Mouse (Mus musculus) NIH3T3 (cell line): ENCODE measurements around the gene Rassf4.

Experiments
- DNase-seq: peaks from one replicate; pipeline ENCODE4 v3.0.0-alpha.2; 2012; ENCODE audit warnings: low read depth

Gene Rassf4

DNA sequence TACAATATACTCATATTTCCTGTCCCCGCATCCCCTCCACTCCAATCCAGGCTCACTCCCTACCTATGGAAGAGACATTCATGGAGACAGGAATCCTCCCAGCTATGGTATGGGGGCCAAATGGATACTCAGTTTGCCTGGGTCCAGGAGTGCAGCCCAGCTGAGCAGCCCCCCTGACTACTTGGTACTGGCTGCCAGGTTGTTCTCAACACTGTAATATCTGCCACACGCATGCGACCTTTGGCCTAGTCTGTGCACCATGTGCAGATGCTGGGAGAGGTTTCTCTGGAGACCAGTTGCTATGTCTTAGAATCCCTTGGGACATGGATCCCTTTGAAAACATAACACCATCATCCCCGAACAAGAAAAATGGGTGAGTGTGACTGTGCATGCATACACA lies 2.0 kb downstream of the Rassf4 start:
- DNase-seq = no peak

DNA sequence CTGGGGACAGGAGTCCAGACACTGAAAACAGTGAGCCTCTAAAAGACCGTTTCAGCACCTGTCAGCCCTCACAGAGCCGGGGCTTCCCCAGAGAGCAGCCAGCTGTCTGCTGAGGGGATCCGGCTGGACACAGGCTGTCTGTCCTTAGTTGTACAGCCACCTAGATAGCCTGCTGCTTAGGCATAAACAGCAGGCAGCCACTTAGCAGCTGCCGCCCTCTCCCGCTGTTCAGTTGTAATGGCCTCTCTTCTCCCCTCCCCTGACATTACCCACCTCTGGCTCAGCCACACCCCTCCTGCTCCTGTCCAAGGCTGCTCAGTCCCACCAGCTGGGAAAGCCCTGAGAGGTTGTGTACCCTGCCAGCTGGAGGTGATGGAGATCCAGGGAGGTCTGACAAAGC lies 2.7 kb downstream of the Rassf4 start:
- DNase-seq = no peak

DNA sequence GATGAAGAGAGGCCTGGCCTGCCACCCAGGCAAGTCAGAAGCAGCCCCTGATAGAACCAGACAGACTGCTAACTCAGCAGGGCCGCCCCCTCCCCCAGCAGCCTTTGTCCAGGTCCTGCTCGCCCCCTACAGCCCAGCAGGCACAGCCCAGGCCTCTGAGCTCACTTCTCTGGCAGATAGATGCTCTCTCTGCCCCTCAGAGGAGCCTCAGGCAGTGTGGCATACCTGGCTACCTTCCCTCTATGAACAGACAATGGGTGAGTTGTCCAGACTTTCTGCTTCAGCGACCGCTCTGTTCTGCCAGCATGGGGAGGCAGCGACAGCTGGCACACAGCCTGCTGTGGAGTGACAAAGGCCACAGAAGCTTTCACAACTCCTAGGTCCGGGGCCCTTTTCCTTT lies 3.6 kb downstream of the Rassf4 start:
- DNase-seq = no peak

DNA sequence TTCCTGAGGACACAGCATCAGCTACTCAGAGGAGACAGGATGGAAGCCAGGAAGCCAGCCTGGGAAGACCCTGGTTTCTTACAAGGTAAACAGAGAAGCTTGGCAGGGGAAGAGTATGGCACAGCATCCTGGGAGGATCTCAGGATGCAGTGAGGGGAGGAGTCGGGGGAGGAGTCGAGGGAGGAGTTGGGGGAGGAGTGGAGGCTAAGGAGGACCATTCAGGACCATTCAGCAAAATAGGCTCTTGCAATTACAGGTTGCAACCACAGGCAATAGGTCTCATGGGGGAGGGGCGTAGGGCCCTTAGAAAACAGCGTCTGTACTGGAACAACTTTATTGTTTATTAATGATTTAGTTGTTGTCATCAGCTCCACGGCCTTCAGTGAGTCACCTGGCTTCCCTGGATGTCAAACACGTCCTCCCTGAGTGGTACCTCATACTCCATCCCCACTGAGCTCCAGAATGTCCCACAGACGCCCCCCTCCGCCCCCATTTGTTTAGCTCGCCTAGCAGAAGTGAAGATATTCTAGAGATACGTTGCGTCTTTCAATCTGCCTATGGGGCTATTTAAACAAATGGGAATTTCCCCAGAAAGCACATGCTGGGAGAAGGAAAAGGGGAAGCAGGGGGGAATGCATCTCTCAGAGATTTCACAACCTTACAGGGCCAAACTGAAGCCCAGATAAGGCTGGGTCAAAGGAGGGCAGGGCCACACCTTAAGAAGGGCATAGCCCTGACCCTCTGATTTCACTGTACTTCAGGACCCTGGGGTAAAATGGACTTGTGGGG lies 4.9 kb downstream of the Rassf4 start:
- DNase-seq = peak; percentile 66

DNA sequence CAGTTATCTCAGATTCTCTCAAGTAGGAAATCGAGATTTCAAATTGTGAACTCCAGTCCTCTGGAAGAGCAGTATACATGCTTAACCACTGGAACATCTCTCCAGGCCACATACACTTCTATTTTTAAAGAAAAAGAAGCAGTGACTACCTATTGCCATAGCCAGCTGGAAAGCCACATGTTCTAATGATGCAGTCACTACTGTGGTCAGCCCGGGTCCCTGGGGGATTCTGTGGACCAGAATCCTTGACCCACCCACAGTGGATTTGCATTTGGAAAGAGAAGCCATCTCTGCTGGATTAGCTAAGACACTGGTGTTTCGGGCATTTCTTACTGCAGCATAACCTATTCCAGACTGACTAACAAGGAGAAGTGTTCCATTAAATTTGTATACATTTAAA lies 6.4 kb downstream of the Rassf4 start:
- DNase-seq = no peak

DNA sequence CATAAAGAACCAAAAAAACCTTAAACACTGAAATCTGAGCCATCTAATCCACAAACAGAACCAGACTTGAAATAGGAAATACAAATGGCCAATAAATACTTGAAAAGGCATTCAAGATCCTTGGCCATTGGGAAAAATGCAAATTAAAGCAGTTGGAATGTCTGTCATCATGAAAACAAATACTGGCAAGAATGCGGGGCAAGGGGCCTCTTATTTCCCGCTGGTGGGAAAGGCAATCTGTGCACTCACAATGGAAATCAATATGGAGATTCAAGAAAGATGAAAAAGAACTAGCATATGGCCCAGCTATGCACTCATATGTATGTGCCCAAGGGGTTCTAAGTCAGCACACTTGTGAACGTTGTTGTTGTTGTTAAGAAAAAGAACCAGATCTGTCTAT lies 6.9 kb downstream of the Rassf4 start:
- no peak for DNase-seq

DNA sequence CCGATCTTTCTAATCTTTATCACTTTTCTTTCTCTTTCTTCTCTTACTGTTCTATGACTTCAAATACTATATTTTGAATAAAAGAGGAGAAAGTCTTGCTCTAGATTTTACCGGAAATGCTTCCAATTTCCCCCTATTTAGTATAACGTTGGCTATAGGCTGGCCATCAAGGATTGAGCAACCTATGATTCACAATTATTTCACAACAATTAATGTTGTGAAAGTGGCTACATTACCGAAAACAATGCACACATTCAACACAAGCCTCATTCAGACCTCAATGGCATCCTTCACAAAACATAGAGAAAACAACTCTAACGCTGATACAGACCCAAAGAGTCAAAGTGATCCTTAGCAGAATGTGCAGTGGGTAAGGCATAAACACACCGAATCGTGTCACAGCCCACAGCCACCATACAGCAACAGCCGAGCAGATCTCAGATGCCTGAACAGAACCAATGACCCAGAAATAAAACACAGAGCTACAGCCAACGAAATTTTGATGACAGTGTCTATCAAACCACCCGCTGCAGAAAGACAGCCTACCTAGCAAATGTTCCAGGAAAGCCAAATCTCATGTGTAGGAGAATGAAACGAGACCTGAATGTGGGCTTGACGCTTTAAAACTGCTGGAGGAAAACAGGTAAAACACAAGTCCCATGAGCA lies 7.5 kb downstream of the Rassf4 start:
- DNase-seq = peak; percentile 56

DNA sequence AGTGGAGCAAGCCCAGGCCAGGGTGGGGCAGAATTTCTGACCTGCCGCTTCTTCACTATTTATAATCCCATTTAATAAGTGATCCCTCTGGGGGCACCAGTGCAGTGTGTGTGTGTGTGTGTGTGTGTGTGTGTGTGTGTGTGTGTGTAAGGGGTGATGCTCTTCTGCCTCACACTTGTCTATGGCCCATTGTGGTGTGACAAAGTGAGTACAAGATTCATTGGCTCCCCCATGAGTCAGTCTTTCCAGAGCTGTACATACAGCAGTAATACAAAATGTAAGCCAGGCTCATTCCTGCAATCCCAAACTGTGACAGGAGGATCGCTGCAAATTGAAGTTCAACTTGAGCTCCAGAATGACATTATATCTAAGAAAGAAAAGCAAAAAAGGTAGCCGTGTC lies 8.9 kb downstream of the Rassf4 start:
- no peak for DNase-seq

DNA sequence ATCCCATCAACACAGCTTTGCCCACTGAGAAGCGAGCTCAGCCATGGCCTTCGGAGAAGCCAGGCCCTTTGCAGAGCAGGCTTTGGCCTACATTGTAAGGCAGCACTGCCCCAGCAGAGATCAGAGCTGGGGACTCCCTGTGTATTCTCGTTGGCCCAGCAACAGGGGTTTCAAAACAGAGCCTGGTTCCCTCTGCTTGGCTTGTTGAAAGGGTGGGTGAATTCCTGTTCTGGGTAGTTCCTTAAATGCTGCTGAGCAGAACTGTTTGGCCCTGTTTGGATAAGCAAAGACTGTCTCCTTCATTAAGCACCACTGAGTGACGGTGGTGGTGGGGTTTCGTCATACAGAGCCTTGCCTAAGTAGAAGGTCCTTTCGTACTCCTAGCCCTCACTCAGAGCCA lies 9.7 kb downstream of the Rassf4 start:
- no peak for DNase-seq

DNA sequence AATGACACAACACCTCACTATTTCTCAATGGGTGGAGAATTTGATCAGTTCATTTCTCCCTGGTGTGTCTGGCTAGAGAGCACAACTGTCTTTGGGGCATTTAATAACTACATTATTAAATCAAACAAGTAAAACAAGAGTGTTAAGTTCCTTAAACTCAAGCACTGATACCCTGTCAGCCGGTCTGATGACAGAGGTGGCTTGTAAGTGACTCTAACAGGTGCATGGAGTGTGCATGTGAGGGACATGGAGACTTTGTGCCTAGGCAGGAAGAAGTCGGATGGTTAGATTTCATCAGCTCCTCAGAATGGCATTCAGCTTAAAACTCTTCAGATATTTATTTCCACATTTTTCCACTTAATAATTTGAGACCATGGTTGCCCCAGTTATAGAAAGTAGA lies 10.4 kb downstream of the Rassf4 start:
- no peak for DNase-seq

DNA sequence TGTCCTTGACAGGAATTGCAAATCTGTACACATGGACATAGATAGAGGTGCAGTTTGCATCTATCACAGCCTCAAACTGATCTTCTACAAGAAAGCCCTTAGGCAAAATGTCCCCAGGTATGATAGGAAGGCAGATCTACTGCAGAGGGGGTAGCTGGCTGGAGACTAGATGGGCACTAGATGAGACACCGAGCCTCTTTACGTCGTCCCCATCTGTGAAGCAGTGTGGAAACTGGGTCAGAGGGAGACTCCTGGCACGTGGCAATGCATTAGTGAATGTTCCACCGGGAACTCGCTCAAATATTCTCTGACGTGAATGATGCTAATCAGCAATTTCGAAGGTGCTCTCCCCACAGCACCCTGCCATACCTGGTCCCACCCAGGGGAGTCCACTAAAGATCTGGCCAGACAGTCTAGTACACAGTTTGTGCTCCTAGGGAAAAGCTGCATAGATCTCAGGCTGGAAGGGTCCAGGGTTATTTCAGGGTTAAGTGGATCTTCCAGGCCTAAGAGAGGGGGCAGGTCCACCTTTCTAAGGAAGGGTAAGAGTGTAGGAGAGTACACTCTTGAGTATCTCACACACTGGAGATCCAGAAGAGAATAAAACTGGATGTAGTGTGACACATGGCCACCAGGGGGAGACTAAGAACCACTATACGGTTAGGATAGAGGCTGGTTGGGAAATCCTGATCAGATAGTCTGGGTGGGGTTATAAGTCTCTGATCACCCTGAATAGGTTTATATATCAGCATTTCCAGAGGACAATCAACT lies 19.9 kb downstream of the Rassf4 start:
- DNase-seq = peak; percentile 82

DNA sequence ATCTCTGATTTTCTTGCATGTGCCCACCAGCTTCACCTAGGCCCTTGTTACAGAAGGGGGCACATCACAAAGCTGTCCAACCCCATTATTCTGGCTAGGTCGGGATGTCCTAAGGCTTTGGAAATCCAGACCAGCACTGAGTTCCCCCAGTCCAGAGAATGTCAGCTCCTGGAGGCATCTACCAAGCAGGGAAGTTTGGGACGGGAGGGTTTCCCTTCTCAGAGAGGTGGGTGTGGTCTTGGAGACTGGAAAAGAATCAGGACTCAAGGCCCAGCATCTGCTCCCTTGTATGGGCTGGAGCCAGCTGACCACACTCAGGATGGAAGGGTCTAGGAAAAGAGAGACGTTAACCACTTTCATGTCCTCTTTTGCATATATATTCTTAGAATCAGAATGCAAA lies 20.6 kb downstream of the Rassf4 start:
- DNase-seq = no peak

DNA sequence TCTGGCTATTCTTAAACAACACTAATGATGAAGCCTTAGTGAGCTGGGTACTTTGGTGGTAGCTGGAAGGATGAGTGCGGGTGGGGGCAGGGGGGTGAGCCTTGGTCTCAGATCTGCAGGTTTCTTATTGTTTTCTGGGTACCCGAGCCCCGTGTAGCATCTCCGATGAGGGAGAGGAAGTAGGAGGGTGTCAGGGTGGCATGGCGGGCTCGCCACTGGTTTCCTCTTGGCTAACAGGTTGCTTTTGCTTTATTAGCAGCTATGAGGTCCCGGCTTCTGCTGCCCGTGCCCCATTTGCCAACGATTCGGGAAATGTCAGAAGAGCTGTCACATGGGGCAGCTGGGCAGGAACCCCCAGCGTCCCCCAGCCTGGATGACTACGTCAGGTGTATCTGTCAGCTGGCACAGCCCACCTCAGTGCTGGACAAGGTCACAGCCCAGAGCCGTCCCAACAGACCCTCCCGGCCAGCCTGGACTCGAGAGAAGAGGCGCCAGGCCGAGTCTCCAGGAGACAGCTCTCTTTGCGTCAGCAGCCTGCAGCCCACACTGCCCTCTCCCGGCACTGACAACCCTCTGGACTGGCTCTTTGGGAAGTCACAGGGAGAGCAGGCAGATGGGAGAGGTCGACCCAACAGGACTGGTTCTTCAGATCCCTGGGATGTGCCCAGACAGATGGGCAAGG lies 22.2 kb downstream of the Rassf4 start:
- DNase-seq = no peak

DNA sequence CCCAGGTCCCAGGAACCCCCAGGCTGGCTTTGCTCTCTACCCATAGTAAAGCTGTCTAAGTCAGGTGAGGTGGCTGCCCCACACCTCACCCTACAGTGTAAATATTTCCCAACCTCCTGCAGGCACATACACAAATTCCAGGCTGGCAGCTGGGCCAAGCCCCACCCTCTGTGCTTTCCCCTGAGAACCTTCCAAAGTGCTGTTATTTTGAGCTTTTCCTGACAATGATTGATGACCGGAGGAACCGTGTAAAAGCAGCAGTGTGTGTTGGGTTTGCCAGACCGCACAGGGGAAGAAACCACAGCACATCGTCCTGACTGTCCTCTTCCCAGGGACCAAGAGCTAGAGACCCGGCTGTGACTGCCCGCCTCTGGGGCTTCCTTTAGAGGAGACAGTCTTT lies 23.3 kb downstream of the Rassf4 start, which contains the start of gene Depp1:
TSS of gene Depp1 (plus strand) at position 204 of the 400 bp plus-strand sequence.
- DNase-seq = peak; percentile 89

DNA sequence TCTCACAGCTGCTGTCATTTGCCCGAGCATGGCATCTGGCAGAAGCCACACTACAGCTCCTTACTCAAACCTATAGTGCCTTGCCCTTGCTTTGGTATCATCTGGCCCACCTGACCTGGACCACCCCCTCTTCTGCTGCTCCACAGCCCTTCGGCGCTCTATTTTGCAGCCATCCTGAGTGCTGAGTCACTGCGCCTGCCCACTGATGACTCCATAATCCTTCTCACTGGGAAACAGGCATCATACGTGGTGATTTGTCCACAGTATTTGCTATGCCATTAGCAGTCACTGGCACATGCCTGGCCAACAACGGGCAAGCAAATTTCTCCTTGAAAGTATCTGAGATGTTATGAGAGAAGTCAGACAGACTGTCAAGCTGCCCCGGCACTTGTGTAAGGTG lies 23.9 kb downstream of the Rassf4 start:
- no peak for DNase-seq

DNA sequence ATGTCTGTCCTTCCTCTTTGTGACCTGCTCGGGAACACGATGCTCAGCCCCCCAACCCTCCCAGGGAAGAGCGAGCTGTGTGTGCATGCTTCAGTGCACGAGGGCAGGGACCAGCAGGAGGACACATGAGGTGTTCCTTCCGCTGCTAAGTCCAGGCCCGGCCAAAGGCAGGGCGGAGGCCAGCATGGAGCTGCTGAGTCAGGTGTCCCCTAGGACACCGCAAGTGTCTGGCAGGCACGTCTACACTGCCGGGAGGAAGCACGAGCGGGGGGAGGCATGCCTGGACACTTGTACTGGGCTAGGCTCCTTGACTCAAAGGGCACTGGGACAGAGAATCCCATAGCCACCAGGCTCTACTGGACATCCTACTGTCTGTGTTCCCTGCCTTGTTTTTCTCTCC lies 26.0 kb downstream of the Rassf4 start:
- no peak for DNase-seq

DNA sequence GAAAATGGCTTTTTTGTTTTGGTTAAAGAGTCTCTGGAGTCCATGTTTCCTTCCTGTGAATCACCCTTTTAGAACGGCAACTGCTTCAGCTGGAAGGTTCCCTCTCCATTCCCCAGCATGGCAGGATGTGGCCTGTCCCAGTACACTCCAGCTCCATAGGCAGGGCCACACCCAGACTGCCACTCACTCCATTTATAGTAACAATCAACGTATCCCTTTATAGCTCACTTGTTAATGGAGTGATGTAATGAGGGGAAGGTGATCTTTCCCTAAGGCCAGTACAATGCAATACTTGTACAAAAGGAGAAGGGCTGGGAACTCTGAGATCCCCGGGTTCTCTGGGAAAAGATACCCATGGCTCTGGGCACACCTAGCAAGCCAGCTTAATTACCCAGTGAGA lies 29.4 kb downstream of the Rassf4 start:
- no peak for DNase-seq

DNA sequence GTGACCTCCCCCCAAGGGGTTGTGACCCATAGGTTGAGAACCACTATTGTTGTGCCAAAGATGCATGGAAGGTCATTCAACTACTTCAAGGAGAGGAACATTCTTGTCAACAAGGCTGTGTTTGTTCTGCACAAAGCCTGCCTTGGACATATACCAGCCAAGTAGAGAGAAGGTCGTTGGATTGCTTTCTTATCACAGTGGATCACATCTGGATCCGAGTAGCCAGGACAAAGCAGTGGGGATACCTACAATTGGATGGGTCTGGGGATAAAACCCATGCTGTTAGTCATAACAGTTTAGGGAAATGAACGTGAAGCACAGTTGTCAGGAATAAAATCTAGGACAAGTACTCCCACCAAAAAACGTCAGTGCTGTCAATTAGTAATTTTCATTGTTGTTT lies 29.9 kb downstream of the Rassf4 start:
- DNase-seq = no peak

DNA sequence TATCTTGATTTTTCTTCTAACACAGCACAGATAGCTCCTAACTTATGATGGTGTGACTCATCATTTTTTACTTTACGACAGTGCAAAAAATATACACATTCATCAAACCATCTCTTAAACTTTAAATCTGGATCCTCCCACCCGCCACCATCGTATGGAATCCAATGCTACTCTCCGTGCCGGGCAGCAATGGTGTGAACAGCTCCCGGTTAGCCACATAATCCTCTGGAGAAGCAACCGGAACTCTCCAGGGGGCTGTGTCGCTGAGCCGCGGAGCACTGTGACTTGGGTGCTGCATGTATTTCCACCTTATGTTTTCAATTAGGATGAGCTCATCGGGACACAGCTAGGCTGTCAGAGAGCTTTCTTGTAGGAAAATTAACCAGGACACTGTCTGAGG lies 30.8 kb downstream of the Rassf4 start:
- DNase-seq = no peak

DNA sequence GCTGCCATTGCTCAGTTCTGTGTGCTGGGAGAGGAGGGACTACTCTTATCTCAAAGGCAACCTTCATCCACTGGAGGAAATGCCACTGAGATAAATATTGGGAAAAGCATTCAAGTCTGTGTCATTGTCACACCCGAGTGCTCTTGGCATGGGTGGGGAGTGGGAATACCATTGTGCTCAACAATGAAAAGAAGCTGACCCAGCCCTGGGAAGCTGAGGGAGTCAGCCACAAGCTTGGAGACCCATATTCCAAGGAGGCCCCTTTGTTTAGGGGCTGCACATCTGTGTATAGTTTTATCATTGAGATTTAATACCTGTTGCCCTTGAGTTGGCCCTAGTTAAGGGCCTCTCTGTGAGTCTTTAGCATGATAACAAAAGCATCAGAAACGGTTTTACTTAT lies 34.1 kb downstream of the Rassf4 start:
- no peak for DNase-seq

DNA sequence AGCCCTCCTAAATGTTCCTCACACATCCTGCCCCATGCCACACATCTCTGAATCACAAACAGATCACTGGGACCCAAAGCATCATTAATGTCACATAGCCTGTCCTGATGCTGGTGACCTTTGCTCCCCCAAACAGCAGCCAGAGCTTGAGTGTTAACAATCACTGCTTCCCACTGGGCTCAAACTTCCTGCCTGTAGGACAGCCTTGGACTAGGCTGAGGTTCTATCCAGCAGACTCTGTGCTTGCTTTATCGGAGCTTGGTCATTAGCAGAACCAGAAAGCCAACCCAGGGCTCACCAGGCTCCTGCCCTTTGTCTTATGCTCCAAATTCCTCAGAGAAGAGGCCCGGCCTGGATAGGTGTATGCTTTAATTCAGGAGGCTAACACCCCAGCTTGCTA lies 34.9 kb downstream of the Rassf4 start:
- no peak for DNase-seq

DNA sequence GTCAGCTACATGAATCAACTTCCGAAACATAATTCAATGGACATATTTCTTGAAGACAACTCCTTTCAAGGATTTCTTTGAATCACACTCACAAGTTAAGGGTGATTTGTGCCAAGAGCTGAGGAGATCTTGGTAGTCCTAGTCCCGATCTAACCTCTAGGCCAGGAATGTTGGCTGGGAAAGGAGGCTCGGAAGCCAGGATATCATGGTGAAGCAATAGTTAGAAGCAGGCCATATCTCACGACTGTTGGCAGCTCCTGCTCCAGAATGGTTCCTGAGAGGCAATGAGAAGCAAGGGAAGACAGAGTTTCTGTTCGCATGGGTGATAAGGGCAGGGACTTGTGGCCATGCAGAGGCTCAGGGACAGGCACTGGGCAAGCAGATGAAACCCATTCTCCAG lies 36.3 kb downstream of the Rassf4 start:
- DNase-seq = peak; percentile 78
